Mouse (Mus musculus) liver, adult 2 months (tissue): ENCODE results near the gene Tshz2.

Experiments used
- CTCF ChIP-seq: fragments of 200-500 bp; IDR thresholded peaks from 2 replicates; pipeline ENCODE4 v1.5.1; 2011; ENCODE audit warnings: low read depth, low read length, control low read depth
- POLR2A ChIP-seq: fragments of 200-500 bp; IDR thresholded peaks from 2 replicates; pipeline ENCODE4 v1.6.1; 2011; ENCODE audit warnings: low read length, control low read depth; ENCODE audit not compliant: insufficient read depth; ENCODE audit errors: extremely low read depth

- no peak for TF ChIP-seq CTCF
- TF ChIP-seq POLR2A, result no peak
Measured at GRCm38 (mm10) chr2:170031872-170032271, 399.1 kb downstream of the Tshz2 start.
